Mouse (Mus musculus) neural tube, embryonic 15.5 days (tissue): ENCODE data around the gene Bmpr2. TPM values are rescaled to one million over a fixed set of nuclear protein-coding genes. Genes with fewer than 3 reads are reported as not detected.
"Not testable (repeated sequence)": the region's sequence is repeated elsewhere in the genome, so short reads cannot be mapped to it uniquely, and the experiment has no call there.

Source experiments
- ATAC-seq: fragments of 200-750 bp; cut with Nextera tagmentation; 2 replicates; pipeline ENCODE4 v1.8.0; 2017; ENCODE audit warnings: mild to moderate bottlenecking, moderate TSS enrichment, moderate library complexity; ENCODE audit not compliant: low FRiP score
- H3K27ac ChIP-seq: fragments of 300-500 bp; sonication (generic); replicated peaks from 2 replicates; pipeline ENCODE4 v1.5.1; 2015; ENCODE audit warnings: mild to moderate bottlenecking, inconsistent platforms
- H3K27me3 ChIP-seq: fragments of 300-500 bp; sonication (generic); replicated peaks from 2 replicates; pipeline ENCODE4 v1.6.1; 2015; ENCODE audit warnings: inconsistent platforms
- H3K36me3 ChIP-seq: fragments of 300-500 bp; sonication (generic); 2 replicates; pipeline ENCODE4 v1.6.1; 2015; ENCODE audit warnings: inconsistent platforms
- H3K4me1 ChIP-seq: fragments of 300-500 bp; sonication (generic); 2 replicates; pipeline ENCODE4 v1.6.1; 2015; ENCODE audit warnings: inconsistent platforms
- H3K4me2 ChIP-seq: fragments of 300-500 bp; sonication (generic); 2 replicates; pipeline ENCODE4 v1.6.1; 2015; ENCODE audit warnings: inconsistent platforms, mild to moderate bottlenecking, moderate library complexity
- H3K4me3 ChIP-seq: fragments of 300-500 bp; sonication (generic); replicated peaks from 2 replicates; pipeline ENCODE4 v1.5.1; 2015; ENCODE audit warnings: mild to moderate bottlenecking, inconsistent platforms
- H3K9ac ChIP-seq: fragments of 300-500 bp; sonication (generic); replicated peaks from 2 replicates; pipeline ENCODE4 v1.6.1; 2015; ENCODE audit warnings: mild to moderate bottlenecking, inconsistent platforms
- H3K9me3 ChIP-seq: fragments of 300-500 bp; sonication (generic); replicated peaks from 2 replicates; pipeline ENCODE4 v1.6.1; 2016; ENCODE audit warnings: inconsistent platforms
- WGBS: fragments of 180-500 bp; shearing (Covaris S2); methylation state at CpG from one replicate; pipeline ENCODE4 v1.1.7; 2015; ENCODE audit warnings: mixed read lengths; 5-methylcytosine and 5-hydroxymethylcytosine counted together
- polyA plus RNA-seq: library from polyadenylated mRNA; unstranded; fragments of >200 nt; fragmentation: Nextera tagmentation; extraction: Ambion mirVana; gene quantifications from 2 replicates; pipeline ENCODE4 v1.2.1, GENCODE M21; 2015

Gene Bmpr2
- polyA plus RNA-seq: 9.4 and 10.5 TPM in 2 replicates

DNA sequence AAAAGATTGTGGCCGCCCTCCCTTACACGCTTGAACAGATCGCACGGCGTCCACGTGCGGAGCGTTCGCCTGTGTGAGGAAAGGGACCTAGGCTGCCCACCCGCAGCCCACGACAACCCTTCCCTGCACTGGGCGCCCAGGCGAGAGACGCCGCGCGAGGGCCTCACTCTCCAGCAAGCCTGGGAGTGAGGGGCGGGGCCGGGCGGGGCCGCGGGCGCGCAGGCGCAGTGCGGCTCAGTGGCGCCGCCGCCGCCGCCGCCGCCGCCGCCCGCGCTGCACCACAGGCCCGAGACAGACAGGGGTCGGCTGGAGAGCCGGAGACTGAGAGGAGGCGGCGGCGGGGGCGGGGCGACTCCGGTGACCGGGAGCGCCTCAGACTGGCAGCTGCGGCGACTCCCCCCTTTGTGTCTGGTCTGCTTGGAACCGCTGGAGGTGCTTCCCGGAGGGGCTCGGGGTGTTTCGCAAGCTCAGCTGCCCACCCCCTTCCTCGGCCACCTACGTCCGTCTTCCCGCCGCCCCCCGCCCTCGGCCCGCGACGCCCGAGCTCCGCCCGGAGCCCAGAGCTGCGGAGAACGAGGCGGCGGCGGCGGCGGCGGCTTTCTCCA lies at the start of gene Bmpr2:
TSS of gene Bmpr2 (plus strand) at position 237 of the 605 bp plus-strand sequence.
- Histone ChIP-seq H3K9ac (peak within 1 kb of the TSS; percentile 94), H3K4me1 (peaks cover 16% of the 10 kb centered on the region), H3K4me3 (peak within 1 kb of the TSS; percentile 99), H3K36me3 (no peaks in the 10 kb centered on the region), H3K9me3 (no peaks in the 10 kb centered on the region), H3K27ac (peak within 1 kb of the TSS; percentile 99), H3K27me3 (no peaks in the 10 kb centered on the region), H3K4me2 (peak within 1 kb of the TSS; percentile 78)
- ATAC-seq: peak; percentile 93
- 0% methylated on average over 48 of the region's 75 CpGs for WGBS

DNA sequence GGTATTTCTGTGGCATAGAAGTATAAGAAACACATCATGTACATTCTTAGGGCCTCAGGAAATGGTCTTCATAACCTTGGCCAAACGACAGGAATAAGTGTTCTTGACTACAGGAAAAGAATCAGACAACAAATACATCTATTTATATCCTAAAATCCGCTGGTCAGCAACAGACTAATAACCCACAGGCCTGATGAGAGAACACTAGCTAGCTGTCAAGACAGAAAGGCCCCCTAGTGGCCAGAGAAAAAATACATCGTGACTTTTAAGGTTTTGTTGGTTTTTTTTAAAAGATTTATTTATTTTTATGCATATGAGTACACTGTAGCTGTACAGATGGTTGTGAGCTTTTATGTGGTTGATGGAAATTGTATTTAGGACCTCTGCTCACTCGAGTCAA lies 43.3 kb upstream of the Bmpr2 start:
- Histone ChIP-seq H3K36me3 (peaks cover 29% of the 10 kb centered on the region), H3K4me2 (no peak overlapping the region), H3K9me3 (no peaks in the 10 kb centered on the region), H3K9ac (no peak overlapping the region), H3K27ac (no peak overlapping the region), H3K4me1 (no peaks in the 10 kb centered on the region), H3K27me3 (no peaks in the 10 kb centered on the region), H3K4me3 (no peak overlapping the region)
- whole genome bisulfite sequencing: 60% methylated on average over 4 of the region's 4 CpGs
- no peak for ATAC-seq

DNA sequence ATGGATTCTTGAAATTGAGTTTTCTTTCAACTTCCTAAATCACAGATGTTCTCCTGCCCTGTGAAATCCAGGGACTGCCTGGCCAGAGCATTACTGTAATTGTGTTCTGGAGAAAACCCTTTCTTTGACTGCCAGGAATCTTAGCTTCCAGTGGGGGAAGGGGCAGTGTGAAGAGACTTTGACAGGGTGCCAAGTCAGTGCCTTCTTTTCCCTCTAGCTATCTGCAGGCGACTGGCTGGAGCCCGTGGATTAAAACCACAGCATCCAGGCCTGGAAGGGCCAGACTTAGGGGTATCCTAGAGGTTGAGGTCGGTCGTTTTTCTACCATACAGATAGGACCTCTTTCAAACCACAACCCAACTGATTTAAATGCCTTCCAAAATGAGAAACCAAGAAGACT lies 37.5 kb upstream of the Bmpr2 start:
- Histone ChIP-seq H3K4me2 (no peak overlapping the region), H3K9ac (no peak overlapping the region), H3K36me3 (0 out of 2 replicates have a peak, but pooled peaks cover 4% of the 10 kb centered on the region), H3K4me1 (no peaks in the 10 kb centered on the region), H3K4me3 (no peak overlapping the region), H3K9me3 (no peaks in the 10 kb centered on the region), H3K27me3 (no peaks in the 10 kb centered on the region), H3K27ac (no peak overlapping the region)
- ATAC-seq: no peak
- 60% methylated on average over 4 of the region's 4 CpGs for WGBS

DNA sequence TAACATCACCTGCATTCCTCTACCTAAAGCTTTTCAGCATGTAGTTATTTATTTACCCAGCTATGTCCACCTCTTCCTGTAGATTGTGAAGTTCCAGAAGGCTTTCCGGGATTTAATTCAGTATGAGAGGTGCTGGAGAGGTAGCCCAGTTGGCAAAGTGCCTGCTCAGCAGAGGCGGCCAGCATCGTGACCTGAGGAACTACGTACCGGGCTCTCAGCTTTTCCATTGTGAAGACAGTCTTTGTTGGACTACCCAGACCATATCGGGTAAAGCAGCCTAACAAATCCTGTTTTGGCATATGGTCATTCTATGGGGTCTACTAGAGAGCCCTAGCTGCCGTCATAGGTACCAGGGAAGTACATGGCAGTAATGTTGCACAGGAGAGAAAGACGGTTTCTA lies 33.1 kb upstream of the Bmpr2 start:
- no peak for ATAC-seq
- 86% methylated on average over 8 of the region's 8 CpGs for WGBS
- no peak overlapping the region for H3K4me3 ChIP-seq
- H3K9me3 ChIP-seq: no peaks in the 10 kb centered on the region
- no peak overlapping the region for H3K4me2 ChIP-seq
- H3K4me1 ChIP-seq: no peaks in the 10 kb centered on the region
- no peaks in the 10 kb centered on the region for H3K27me3 ChIP-seq
- no peak overlapping the region for H3K9ac ChIP-seq
- no peaks in the 10 kb centered on the region for H3K36me3 ChIP-seq
- no peak overlapping the region for H3K27ac ChIP-seq

DNA sequence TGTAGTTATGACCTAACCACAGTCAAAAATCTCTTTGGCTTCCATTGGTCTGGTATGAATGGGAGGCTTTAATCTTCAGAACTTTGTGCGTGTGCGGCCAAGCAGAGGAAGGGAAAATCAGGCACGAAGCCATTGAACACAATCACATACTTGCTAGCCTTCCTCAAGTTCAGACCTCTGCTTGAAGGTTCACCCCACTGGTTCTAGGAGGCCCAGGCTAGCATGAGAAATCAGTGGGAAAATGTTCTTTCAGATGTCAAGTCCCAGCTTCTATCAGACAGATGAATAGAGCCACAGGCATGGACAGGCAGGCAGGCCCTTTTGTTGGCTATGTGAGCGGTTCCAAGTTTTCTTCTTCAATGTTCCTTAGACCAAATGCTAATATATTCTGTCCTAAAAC lies 32.5 kb upstream of the Bmpr2 start:
- WGBS: 74% methylated on average over 4 of the region's 4 CpGs

DNA sequence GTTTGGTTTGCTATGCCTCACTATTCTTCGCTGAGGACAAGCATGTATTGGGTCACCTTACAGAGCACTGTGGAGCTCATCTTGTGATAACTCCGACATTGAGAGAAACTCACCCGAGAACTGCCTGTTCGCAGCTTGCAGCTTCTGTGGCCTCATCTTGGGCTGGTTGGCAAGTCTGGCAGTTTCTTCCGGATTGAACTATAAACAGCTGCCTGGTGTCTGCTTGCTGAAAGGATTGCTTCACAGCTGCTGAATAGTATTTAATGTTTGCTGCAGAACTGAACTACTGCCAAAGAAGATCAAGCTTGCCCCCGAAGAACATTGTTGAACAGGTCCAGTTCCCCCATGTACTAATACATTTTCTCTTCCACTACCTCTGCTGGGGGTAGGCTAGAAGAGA lies 29.1 kb upstream of the Bmpr2 start:
- no peak overlapping the region for H3K4me2 ChIP-seq
- no peaks in the 10 kb centered on the region for H3K4me1 ChIP-seq
- H3K36me3 ChIP-seq: no peaks in the 10 kb centered on the region
- ATAC-seq: no peak
- no peak overlapping the region for H3K27ac ChIP-seq
- 82% methylated on average over 6 of the region's 6 CpGs for WGBS
- no peaks in the 10 kb centered on the region for H3K9me3 ChIP-seq
- H3K4me3 ChIP-seq: no peak overlapping the region
- no peaks in the 10 kb centered on the region for H3K27me3 ChIP-seq
- no peak overlapping the region for H3K9ac ChIP-seq

More for the DNA sequence above, 32.5 kb upstream of the Bmpr2 start:
- Histone ChIP-seq H3K36me3 (no peaks in the 10 kb centered on the region), H3K27ac (no peak overlapping the region), H3K9ac (no peak overlapping the region), H3K27me3 (no peaks in the 10 kb centered on the region), H3K4me2 (no peak overlapping the region), H3K9me3 (no peaks in the 10 kb centered on the region), H3K4me1 (no peaks in the 10 kb centered on the region), H3K4me3 (no peak overlapping the region)
- no peak for ATAC-seq

DNA sequence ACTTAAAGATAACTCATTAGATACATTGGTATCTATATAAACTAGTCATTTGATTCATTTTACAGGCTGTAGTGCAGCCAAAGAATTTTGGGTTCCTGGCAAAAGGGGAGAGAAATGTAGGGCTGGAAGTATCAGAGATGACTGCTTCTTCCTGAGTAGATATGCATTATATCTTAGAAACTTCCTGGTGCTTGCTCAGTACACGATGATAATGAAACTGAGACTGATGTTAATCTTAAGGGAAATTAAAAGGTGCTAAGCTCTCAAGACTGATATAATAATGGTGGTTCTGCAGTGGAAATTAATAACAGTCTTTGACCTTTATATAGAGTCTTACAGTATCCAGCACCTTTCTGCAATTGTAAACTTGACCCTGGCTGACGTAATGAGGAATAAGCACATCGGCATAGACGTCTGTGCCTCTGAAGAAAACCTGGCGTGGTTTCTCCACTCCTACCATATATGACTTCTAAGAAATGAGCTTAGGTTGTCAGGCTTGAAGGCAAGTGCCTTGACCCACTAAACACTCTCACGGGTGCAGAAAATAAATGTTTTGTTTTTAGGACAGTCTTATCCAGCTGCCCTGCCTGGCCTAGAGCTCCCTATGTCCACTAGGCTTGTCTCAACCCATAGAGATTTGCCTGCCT lies 24.3 kb upstream of the Bmpr2 start:
- ATAC-seq: no peak
- 77% methylated on average over 6 of the region's 6 CpGs for WGBS
- no peak overlapping the region for H3K9ac ChIP-seq
- no peak overlapping the region for H3K27ac ChIP-seq
- no peaks in the 10 kb centered on the region for H3K9me3 ChIP-seq
- H3K4me1 ChIP-seq: no peaks in the 10 kb centered on the region
- H3K27me3 ChIP-seq: no peaks in the 10 kb centered on the region
- H3K4me2 ChIP-seq: no peak overlapping the region
- no peaks in the 10 kb centered on the region for H3K36me3 ChIP-seq
- no peak overlapping the region for H3K4me3 ChIP-seq

DNA sequence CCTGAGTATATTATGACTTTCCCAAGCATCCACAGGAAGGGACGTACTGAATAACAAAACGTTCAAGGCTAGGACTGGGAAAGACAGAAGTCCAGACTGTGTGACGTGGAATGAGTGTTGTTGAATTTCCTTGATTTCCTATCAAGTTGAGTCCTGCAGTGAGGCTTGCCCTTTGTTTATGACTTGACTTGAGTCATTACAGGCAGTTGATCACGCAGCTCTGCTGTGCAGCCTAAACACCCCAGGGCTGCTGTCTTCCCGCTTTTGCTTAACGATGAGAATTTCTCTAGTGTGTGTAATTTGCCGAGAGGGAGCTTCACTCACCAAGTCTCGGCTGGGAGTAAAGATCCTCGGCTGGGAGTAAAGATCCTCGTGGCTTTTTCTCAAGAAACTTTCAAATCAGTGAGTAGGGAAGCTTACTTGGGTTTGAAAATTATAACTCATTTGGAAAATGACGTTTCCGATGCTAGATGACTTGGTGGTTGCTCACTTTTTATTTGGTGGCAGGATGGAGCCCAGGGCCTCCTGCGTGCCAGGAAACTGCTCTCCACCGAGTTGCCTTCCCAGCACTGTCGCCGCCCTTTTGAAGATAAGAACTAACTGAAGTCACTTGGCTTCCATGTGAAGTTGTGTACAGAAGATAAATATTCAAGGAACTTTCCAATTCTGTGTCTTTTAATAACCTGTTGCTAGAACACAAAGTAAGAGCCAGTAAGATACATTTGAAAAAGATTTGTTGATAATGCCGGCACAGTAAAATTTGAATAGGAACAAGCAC lies 23.4 kb upstream of the Bmpr2 start:
- ATAC-seq: no peak
- Histone ChIP-seq H3K27me3 (no peaks in the 10 kb centered on the region), H3K9ac (no peak overlapping the region), H3K4me2 (no peak overlapping the region), H3K9me3 (no peaks in the 10 kb centered on the region), H3K27ac (no peak overlapping the region), H3K36me3 (no peaks in the 10 kb centered on the region), H3K4me1 (no peaks in the 10 kb centered on the region), H3K4me3 (no peak overlapping the region)
- 75% methylated on average over 17 of the region's 17 CpGs for WGBS

DNA sequence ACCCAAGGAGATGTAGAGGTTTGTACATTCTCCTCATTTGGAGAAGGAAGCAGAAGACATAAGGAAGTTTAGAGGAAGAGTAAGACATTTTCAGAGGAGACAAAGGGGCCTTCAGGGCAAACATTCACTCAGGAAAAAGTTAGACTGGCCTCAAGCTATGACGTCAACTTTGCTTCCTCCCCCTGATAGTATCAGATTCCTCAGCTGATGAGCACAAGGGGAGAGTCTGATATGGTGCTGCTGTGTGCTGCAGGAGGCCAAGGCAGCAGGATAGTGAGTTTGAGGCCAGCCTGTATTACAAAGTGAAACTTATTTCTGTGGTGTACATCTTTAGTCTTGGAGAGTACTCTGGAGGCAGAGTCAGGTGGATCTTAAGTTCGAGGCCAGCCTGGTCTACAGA lies 14.2 kb upstream of the Bmpr2 start:
- Histone ChIP-seq H3K36me3 (no peaks in the 10 kb centered on the region), H3K27ac (no peak overlapping the region), H3K4me1 (no peaks in the 10 kb centered on the region), H3K9ac (no peak overlapping the region), H3K9me3 (no peaks in the 10 kb centered on the region), H3K27me3 (no peaks in the 10 kb centered on the region), H3K4me2 (no peak overlapping the region), H3K4me3 (no peak overlapping the region)
- WGBS: 78% methylated on average over 2 of the region's 2 CpGs
- ATAC-seq: no peak

DNA sequence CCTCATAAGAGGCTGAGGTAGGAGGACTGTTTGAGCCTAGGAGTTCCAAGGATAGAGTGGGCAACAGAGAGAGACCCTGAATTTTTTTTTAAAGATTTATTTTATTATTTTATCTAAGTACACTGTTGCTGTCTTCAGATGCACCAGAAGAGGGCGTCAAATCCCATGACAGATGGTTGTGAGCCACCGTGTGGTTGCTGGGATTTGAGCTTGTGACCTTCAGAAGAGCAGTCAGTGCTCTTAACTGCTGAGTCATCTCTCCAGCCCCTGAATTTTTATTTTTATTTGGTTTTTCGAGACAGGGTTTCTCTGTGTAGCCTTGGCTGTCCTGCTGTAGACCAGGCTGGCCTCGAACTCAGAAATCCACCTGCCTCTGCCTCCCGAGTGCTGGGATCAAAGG lies 13.5 kb upstream of the Bmpr2 start:
- not testable (repeated sequence) for H3K27me3 ChIP-seq, H3K4me1 ChIP-seq, H3K36me3 ChIP-seq, H3K4me2 ChIP-seq, H3K4me3 ChIP-seq, ATAC-seq, H3K27ac ChIP-seq, H3K9me3 ChIP-seq, H3K9ac ChIP-seq
- 71% methylated on average over 5 of the region's 5 CpGs for WGBS

DNA sequence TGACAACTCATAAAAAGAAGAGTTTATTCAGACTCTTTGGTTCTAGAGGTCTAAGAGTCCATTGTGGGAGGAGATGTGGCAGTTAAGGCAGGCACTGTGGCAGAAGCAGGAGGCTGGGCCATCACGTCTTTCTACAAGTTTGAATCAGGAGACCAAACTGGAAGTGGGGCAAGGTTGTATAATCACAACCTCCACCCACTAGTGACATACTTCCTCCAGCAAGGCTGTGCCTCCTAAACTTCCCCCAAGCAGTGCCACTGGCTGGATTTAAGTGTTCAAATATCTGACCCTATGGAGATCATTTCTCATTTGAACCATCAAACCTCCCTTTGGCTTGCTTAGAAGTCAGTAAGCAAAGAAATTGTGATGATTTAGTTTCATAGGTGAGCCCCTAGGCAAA lies 7.9 kb upstream of the Bmpr2 start:
- WGBS: 19% methylated on average over 1 of the region's 1 CpGs

DNA sequence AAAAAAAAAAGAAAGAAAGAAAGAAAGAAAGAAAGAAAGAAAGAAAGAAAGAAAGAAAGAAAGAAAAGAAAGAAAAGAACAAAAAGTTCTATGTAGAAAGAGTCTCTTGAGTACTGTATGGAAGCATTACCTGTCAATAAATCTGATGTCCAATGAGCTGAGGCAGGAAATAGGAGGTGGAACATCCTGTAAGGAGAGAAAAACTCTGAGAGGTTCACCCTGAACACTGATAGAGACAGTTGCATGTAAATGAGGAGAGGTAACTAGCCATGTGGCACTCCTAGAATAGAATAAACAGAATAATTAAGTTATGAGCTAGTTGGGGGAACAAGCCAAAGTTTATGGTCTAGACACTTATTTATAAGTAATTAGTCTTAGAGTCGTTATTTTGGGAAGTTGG lies 4.9 kb upstream of the Bmpr2 start:
- no peaks in the 10 kb centered on the region for H3K27me3 ChIP-seq
- H3K36me3 ChIP-seq: no peaks in the 10 kb centered on the region
- no peak overlapping the region for H3K4me2 ChIP-seq
- no peak overlapping the region for H3K9ac ChIP-seq
- H3K4me1 ChIP-seq: no peaks in the 10 kb centered on the region
- H3K4me3 ChIP-seq: no peak overlapping the region
- no peaks in the 10 kb centered on the region for H3K9me3 ChIP-seq
- WGBS: 95% methylated on average over 1 of the region's 1 CpGs
- H3K27ac ChIP-seq: no peak overlapping the region
- ATAC-seq: no peak

More for the DNA sequence above, 7.9 kb upstream of the Bmpr2 start:
- Histone ChIP-seq H3K27me3 (no peaks in the 10 kb centered on the region), H3K9me3 (no peaks in the 10 kb centered on the region), H3K4me2 (no peak overlapping the region), H3K9ac (no peak overlapping the region), H3K4me3 (no peak overlapping the region), H3K36me3 (no peaks in the 10 kb centered on the region), H3K4me1 (no peaks in the 10 kb centered on the region), H3K27ac (no peak overlapping the region)
- ATAC-seq: no peak
